Mouse (Mus musculus): ENCODE measurements at regions not wholly inside any gene's neighbourhood (a gene's known extent, or its start where the extent isn't known, plus 50 kb on each side); places are given as distances from the start of the nearest gene placed in this dataset.

DNA sequence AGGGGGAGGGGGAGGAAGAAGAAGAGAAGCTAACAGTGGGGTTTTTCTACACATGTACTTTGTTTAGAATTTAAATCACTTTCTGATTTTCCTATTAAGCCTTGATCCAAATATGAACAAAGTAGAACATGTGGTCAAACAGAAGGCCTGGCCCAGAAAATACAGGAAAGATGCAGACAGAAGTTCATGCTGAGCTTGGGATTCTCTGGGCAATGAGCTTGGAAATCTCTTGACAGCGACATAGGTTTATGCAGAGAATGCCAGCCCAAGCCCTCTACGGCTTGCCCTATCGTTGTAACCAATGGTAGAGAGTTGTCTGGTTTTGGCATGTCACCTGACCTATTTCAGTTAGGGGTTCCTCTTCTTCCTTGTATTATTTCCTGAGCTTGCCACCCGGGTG lies 141.0 kb upstream of the Spdye4c start:
- Histone ChIP-seq H3K79me2 (ENCODE audit: control insufficient read depth, insufficient read depth) (no peaks in the 10 kb centered on the region), H3K36me3 (ENCODE audit: control insufficient read depth, insufficient read depth) (no peaks in the 10 kb centered on the region), H3ac (ENCODE audit: control insufficient read depth, insufficient read length) (no peak overlapping the region), H3K4me3 (no peak overlapping the region), H3K4me2 (ENCODE audit: low read depth) (no peak overlapping the region), H3K27me3 (ENCODE audit: control insufficient read depth, insufficient read depth, insufficient read length) (no peaks in the 10 kb centered on the region)
- TF ChIP-seq MYOD1 (IDR thresholded peaks at IDR 0.05; ENCODE audit: control insufficient read depth in 1 of 3, insufficient read length in 2 of 3, low read depth in 2 of 3) = no peak
- no peak for TF ChIP-seq USF1 (IDR thresholded peaks at IDR 0.05; ENCODE audit: low read depth)
- TF ChIP-seq SRF (IDR thresholded peaks at IDR 0.05; ENCODE audit: control insufficient read depth, insufficient read length, low read depth) = no peak
- no peak for TF ChIP-seq REST (IDR thresholded peaks at IDR 0.05; ENCODE audit: insufficient read depth, insufficient read length)
- TF ChIP-seq TCF12 (IDR thresholded peaks at IDR 0.05; ENCODE audit: insufficient read depth, poor library complexity, severe bottlenecking) = no peak
- no peak for TF ChIP-seq TCF3 (IDR thresholded peaks at IDR 0.05; ENCODE audit: insufficient read length, low read depth)
- no peak for TF ChIP-seq POLR2A (IDR thresholded peaks at IDR 0.05; ENCODE audit: insufficient read length, low read depth)
- no peak for TF ChIP-seq POLR2AphosphoS2 (IDR thresholded peaks at IDR 0.05; ENCODE audit: insufficient read length, low read depth)
- no peak for TF ChIP-seq E2F4 (IDR thresholded peaks at IDR 0.05; ENCODE audit: insufficient read depth)
- no peak for TF ChIP-seq CEBPB (IDR thresholded peaks at IDR 0.05; ENCODE audit: insufficient read depth, poor library complexity, severe bottlenecking)
- TF ChIP-seq MYOG (IDR thresholded peaks at IDR 0.05; ENCODE audit: control insufficient read depth in 1 of 3, insufficient read depth in 1 of 3, insufficient read length in 2 of 3, low read depth in 2 of 3) = no peak

DNA sequence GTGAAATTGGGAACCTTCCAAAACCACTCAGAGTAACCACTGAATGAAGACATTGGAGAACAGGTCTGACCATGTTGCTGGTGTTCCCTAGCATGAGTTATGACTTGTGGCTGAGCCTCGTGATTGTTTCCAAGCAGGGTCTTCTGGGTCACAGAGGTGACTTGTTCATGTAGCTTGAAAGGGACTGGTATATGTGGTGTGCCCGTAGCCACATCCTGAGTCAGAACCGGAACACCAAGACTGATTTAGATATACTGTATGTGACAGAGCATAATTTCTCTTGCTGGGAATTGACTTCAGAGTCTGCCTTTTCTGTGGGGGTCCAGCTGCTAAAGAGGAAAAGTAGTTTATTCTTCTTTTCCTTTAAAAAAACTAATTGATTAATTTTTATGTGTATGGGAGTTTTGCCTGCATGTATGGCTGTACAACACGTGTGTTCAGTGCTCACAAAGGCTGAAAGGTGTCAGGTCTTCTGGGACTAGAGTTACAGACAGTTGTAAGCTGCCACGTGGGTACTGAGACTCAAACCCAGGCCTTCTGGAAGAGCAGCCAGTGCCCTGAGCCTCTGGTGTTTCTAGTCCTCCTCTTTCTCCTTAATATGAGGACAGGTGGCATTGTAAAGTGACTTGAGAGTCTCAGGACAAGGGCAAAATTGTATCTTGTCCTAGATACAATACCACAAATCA lies 139.3 kb upstream of the Spdye4c start:
- H3K4me2 ChIP-seq (ENCODE audit: low read depth) = no peak overlapping the region
- TF ChIP-seq TCF12 (IDR thresholded peaks at IDR 0.05; ENCODE audit: insufficient read depth, poor library complexity, severe bottlenecking) (no peak), MAX (IDR thresholded peaks at IDR 0.05; ENCODE audit: low read depth) (no peak), CEBPB (IDR thresholded peaks at IDR 0.05; ENCODE audit: insufficient read depth, poor library complexity, severe bottlenecking) (no peak), USF1 (IDR thresholded peaks at IDR 0.05; ENCODE audit: low read depth) (no peak), SRF (IDR thresholded peaks at IDR 0.05; ENCODE audit: control insufficient read depth, insufficient read length, low read depth) (no peak), E2F4 (IDR thresholded peaks at IDR 0.05; ENCODE audit: insufficient read depth) (no peak), REST (IDR thresholded peaks at IDR 0.05; ENCODE audit: insufficient read depth, insufficient read length) (no peak), MYOG (IDR thresholded peaks at IDR 0.05; ENCODE audit: control insufficient read depth in 1 of 3, insufficient read depth in 1 of 3, insufficient read length in 2 of 3, low read depth in 2 of 3) (no peak), POLR2A (IDR thresholded peaks at IDR 0.05; ENCODE audit: insufficient read length, low read depth) (no peak), TCF3 (IDR thresholded peaks at IDR 0.05; ENCODE audit: insufficient read length, low read depth) (no peak), MYOD1 (IDR thresholded peaks at IDR 0.05; ENCODE audit: control insufficient read depth in 1 of 3, insufficient read length in 2 of 3, low read depth in 2 of 3) (no peak)
- no peak overlapping the region for H3K4me3 ChIP-seq
- H3K36me3 ChIP-seq (ENCODE audit: control insufficient read depth, insufficient read depth) = no peaks in the 10 kb centered on the region
- H3K79me2 ChIP-seq (ENCODE audit: control insufficient read depth, insufficient read depth) = no peaks in the 10 kb centered on the region
- H3ac ChIP-seq (ENCODE audit: control insufficient read depth, insufficient read length) = no peak overlapping the region
- no peaks in the 10 kb centered on the region for H3K27me3 ChIP-seq (ENCODE audit: control insufficient read depth, insufficient read depth, insufficient read length)

DNA sequence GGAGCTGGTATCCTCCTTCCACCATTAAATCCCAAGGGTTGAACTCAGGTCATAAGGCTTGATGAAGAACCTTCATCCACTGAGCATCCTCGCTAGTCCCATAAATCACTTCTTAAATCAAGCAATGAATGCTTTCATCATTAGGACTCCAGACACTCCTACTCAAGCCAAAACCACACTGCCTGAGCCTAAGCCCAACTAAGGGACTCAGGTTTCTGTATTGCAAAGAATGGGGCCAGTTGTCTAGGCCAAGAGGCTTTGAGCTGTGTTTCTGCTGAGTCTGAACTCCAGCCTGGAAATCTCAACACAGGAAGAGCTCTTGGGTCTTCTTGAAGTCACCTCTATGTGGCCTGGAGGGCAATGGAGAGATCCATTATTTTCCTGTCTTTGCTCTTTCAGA lies 138.4 kb upstream of the Spdye4c start:
- Histone ChIP-seq H3K4me3 (no peak overlapping the region), H3ac (ENCODE audit: control insufficient read depth, insufficient read length) (no peak overlapping the region), H3K36me3 (ENCODE audit: control insufficient read depth, insufficient read depth) (no peaks in the 10 kb centered on the region), H3K4me2 (ENCODE audit: low read depth) (peak overlapping the region; percentile 43), H3K79me2 (ENCODE audit: control insufficient read depth, insufficient read depth) (no peaks in the 10 kb centered on the region), H3K27me3 (ENCODE audit: control insufficient read depth, insufficient read depth, insufficient read length) (no peaks in the 10 kb centered on the region)
- peak; percentile 16; the same call in 1 of the 2 replicates for TF ChIP-seq CEBPB (IDR thresholded peaks at IDR 0.05; ENCODE audit: insufficient read depth, poor library complexity, severe bottlenecking)
- peak in 1 of 3 experiments; percentile 7 for TF ChIP-seq MYOG (IDR thresholded peaks at IDR 0.05; ENCODE audit: control insufficient read depth in 1 of 3, insufficient read depth in 1 of 3, insufficient read length in 2 of 3, low read depth in 2 of 3)
- no peak for TF ChIP-seq POLR2A (IDR thresholded peaks at IDR 0.05; ENCODE audit: insufficient read length, low read depth)

DNA sequence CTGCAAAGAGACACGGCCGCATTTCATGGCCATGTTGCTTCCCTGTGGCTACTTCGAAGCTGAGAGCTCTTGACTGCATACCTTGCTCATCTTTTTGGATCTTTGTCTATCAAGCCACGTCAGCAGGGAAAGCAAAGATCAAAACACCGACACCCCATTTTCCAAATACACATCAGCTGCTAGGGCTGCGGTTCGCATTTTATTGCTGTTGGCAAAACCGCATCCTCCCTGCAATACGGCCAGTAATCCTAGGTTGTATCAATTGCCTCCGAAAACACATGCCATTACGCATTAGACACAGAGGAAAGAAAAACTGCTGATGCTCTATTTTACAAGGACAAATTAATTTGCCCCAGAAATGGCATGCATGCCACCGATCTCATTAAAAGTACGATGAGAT lies 136.5 kb upstream of the Spdye4c start:
- H3ac ChIP-seq (ENCODE audit: control insufficient read depth, insufficient read length) = no peak overlapping the region
- H3K36me3 ChIP-seq (ENCODE audit: control insufficient read depth, insufficient read depth) = no peaks in the 10 kb centered on the region
- H3K4me3 ChIP-seq = no peak overlapping the region
- H3K79me2 ChIP-seq (ENCODE audit: control insufficient read depth, insufficient read depth) = no peaks in the 10 kb centered on the region
- H3K4me2 ChIP-seq (ENCODE audit: low read depth) = peak overlapping the region; percentile 92
- TF ChIP-seq MYOD1 (IDR thresholded peaks at IDR 0.05; ENCODE audit: control insufficient read depth in 1 of 3, insufficient read length in 2 of 3, low read depth in 2 of 3) (peak; percentile 31 to 92 (median 86)), SRF (IDR thresholded peaks at IDR 0.05; ENCODE audit: control insufficient read depth, insufficient read length, low read depth) (no peak), MAX (IDR thresholded peaks at IDR 0.05; ENCODE audit: low read depth) (no peak), TCF3 (IDR thresholded peaks at IDR 0.05; ENCODE audit: insufficient read length, low read depth) (peak; percentile 60), CEBPB (IDR thresholded peaks at IDR 0.05; ENCODE audit: insufficient read depth, poor library complexity, severe bottlenecking) (peak; percentile 74), TCF12 (IDR thresholded peaks at IDR 0.05; ENCODE audit: insufficient read depth, poor library complexity, severe bottlenecking) (peak; percentile 82), POLR2AphosphoS2 (IDR thresholded peaks at IDR 0.05; ENCODE audit: insufficient read length, low read depth) (no peak), USF1 (IDR thresholded peaks at IDR 0.05; ENCODE audit: low read depth) (no peak), MYOG (IDR thresholded peaks at IDR 0.05; ENCODE audit: control insufficient read depth in 1 of 3, insufficient read depth in 1 of 3, insufficient read length in 2 of 3, low read depth in 2 of 3) (peak in 2 of 3 experiments; percentile 74 to 94), POLR2A (IDR thresholded peaks at IDR 0.05; ENCODE audit: insufficient read length, low read depth) (no peak), E2F4 (IDR thresholded peaks at IDR 0.05; ENCODE audit: insufficient read depth) (no peak), REST (IDR thresholded peaks at IDR 0.05; ENCODE audit: insufficient read depth, insufficient read length) (no peak)
- no peaks in the 10 kb centered on the region for H3K27me3 ChIP-seq (ENCODE audit: control insufficient read depth, insufficient read depth, insufficient read length)
